Comparison of ENCODE assay signal across 16 mouse cellular contexts in the genomic region with DNA sequence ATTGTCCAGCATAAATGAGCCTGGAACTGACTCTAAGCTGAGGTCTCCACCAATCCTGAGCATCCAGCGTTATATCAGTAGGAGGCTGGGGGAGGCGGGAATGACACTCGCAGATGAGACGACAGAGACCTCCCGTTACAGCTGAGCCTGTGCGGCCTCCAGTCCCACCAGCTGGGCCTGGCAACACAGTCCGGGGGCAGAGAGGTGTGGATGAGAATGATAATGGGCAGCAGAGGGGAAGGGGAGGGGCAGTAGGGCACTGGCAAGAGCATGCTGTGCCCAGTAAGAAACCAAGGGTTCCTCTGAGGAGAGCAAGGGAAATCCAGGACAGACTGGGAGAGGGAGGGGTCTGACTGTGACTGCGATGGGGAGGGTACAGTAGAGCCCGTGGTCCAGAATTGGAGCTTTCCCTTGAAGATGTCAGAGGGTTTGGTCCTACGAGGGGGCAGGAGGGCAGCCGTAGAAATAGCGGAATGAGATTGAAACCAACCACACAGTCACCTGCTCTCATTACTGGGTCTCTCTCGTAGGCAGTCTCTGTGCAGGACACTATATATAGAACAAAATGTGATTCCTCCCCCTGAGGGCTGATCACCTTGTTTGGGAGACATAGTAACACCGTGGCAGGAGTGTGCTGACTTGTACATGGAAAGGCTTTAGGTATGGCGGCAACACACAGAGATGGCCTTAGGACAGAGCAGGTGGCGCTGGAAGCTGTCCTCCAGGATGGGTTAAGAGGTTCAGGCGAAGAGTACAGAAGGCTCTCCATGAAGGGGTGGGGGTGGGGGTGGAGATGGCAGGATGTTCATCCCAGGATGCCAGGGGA. TPM values are rescaled to one million over a fixed set of nuclear protein-coding genes. Genes with fewer than 3 reads are reported as not detected.
DNase-seq lines count a peak whose midpoint lies in the region; ATAC-seq lines count a peak whose summit lies in the region.
"Had no signal": no experiment of that assay in that cellular context is flagged by ENCODE, and none has a peak within 500 bp of the region (broad histone marks: within the 10 kb centered on the region; RNA-seq: fewer than 3 reads in every experiment).

No protein-coding gene starts in this region.

- H3K4me3 ChIP-seq in midbrain, embryonic 11.5 days (ENCODE audit: low read depth, low read length): no peak overlapping the region
- H3K4me3 ChIP-seq in midbrain, embryonic 15.5 days: no peak overlapping the region
- H3K4me3 ChIP-seq in hindbrain, embryonic 11.5 days (ENCODE audit: low read depth, low read length): no peak overlapping the region
- no peak overlapping the region for H3K4me3 ChIP-seq in neural tube, embryonic 13.5 days
- H3K4me3 ChIP-seq: kidney, embryonic 15.5 days; limb, embryonic 12.5 days had no signal

- WGBS in midbrain, embryonic 11.5 days: 57% methylated on average over 17 of the region's 17 CpGs
- 33% methylated on average over 17 of the region's 17 CpGs for WGBS in midbrain, embryonic 15.5 days
- 53% methylated on average over 17 of the region's 17 CpGs for WGBS in hindbrain, embryonic 11.5 days
- WGBS in neural tube, embryonic 13.5 days: 38% methylated on average over 17 of the region's 17 CpGs

- intact Hi-C loops in gastrocnemius, postnatal 14 days (cut with DNase I; ENCODE audit: low total_unique reads): loop anchor here (5.0 to 10.0 kb wide), 3 partner anchors 88 to 315 kb away; partner anchors contain the start of gene Cers5

- peaks cover 13% of the 10 kb centered on the region for H3K4me1 ChIP-seq in midbrain, embryonic 11.5 days (ENCODE audit: control insufficient read depth, insufficient read depth, low read length)
- H3K4me1 ChIP-seq in midbrain, embryonic 15.5 days: peaks cover 29% of the 10 kb centered on the region
- peaks cover 15% of the 10 kb centered on the region for H3K4me1 ChIP-seq in hindbrain, embryonic 11.5 days (replicated peaks; ENCODE audit: control insufficient read depth, insufficient read depth, low read length)
- H3K4me1 ChIP-seq in neural tube, embryonic 13.5 days (replicated peaks): peaks cover 62% of the 10 kb centered on the region

- peak; percentile 82 for DNase-seq in cerebellum, adult 11-12 months
- no peak for DNase-seq in midbrain, embryonic 11.5 days (ENCODE audit: low spot score, missing footprints)
- DNase-seq in hindbrain, embryonic 11.5 days (ENCODE audit: low spot score): peak; percentile 62
- DNase-seq in embryo, embryonic 9.5 days (ENCODE audit: extremely low spot score): no peak
- no peak for DNase-seq in gastrocnemius, postnatal 14 days
- DNase-seq: embryo, embryonic 11 days; lung, embryonic 14.5 days; thymus, adult 2 months had no signal

- H3K9ac ChIP-seq in midbrain, embryonic 11.5 days (ENCODE audit: low read length): 0 out of 2 replicates have a peak overlapping the region, but pooled peaks have one; percentile 25
- no peak overlapping the region for H3K9ac ChIP-seq in midbrain, embryonic 15.5 days
- no peak overlapping the region for H3K9ac ChIP-seq in hindbrain, embryonic 11.5 days (ENCODE audit: low read depth, low read length)
- H3K9ac ChIP-seq in neural tube, embryonic 13.5 days: no peak overlapping the region
- H3K9ac ChIP-seq: kidney, embryonic 15.5 days; limb, embryonic 12.5 days; lung, embryonic 14.5 days had no signal

- no peaks in the 10 kb centered on the region for H3K36me3 ChIP-seq in midbrain, embryonic 11.5 days (ENCODE audit: control insufficient read depth, insufficient read depth, low read length)
- no peaks in the 10 kb centered on the region for H3K36me3 ChIP-seq in midbrain, embryonic 15.5 days (replicated peaks)
- no peaks in the 10 kb centered on the region for H3K36me3 ChIP-seq in hindbrain, embryonic 11.5 days (ENCODE audit: control insufficient read depth, insufficient read depth, low read length)
- no peaks in the 10 kb centered on the region for H3K36me3 ChIP-seq in neural tube, embryonic 13.5 days
- H3K36me3 ChIP-seq: kidney, embryonic 15.5 days; limb, embryonic 12.5 days had no signal

- no peak overlapping the region for H3K4me2 ChIP-seq in midbrain, embryonic 11.5 days
- H3K4me2 ChIP-seq in midbrain, embryonic 15.5 days: no peak overlapping the region
- H3K4me2 ChIP-seq in hindbrain, embryonic 11.5 days (replicated peaks; ENCODE audit: low read depth, low read length): no peak overlapping the region
- no peak overlapping the region; the same call in 1 of the 2 replicates for H3K4me2 ChIP-seq in neural tube, embryonic 13.5 days
- H3K4me2 ChIP-seq: kidney, embryonic 15.5 days; limb, embryonic 12.5 days; lung, embryonic 14.5 days had no signal

- peaks cover 10% of the 10 kb centered on the region for H3K27me3 ChIP-seq in midbrain, embryonic 11.5 days (ENCODE audit: control insufficient read depth, insufficient read depth, low read length)
- peaks cover 20% of the 10 kb centered on the region for H3K27me3 ChIP-seq in midbrain, embryonic 15.5 days (replicated peaks)
- H3K27me3 ChIP-seq in hindbrain, embryonic 11.5 days (ENCODE audit: control insufficient read depth, insufficient read depth, low read length): peaks cover 11% of the 10 kb centered on the region
- peaks cover 17% of the 10 kb centered on the region for H3K27me3 ChIP-seq in neural tube, embryonic 13.5 days

- no peaks in the 10 kb centered on the region for H3K9me3 ChIP-seq in midbrain, embryonic 11.5 days (ENCODE audit: control insufficient read depth, low read length)
- no peaks in the 10 kb centered on the region for H3K9me3 ChIP-seq in midbrain, embryonic 15.5 days
- no peaks in the 10 kb centered on the region for H3K9me3 ChIP-seq in hindbrain, embryonic 11.5 days (ENCODE audit: control insufficient read depth, low read length)
- H3K9me3 ChIP-seq in neural tube, embryonic 13.5 days: no peaks in the 10 kb centered on the region
- H3K9me3 ChIP-seq: kidney, embryonic 15.5 days; limb, embryonic 12.5 days had no signal

- ATAC-seq in cerebellum, adult (ENCODE audit: insufficient number of reproducible peaks, low FRiP score, low TSS enrichment): no peak
- ATAC-seq in midbrain, embryonic 11.5 days (ENCODE audit: low FRiP score): peak; percentile 39
- ATAC-seq in midbrain, embryonic 15.5 days (replicated peaks): no peak
- ATAC-seq in hindbrain, embryonic 11.5 days (ENCODE audit: low FRiP score): peak; percentile 50; the same call in 1 of the 2 replicates
- ATAC-seq in neural tube, embryonic 13.5 days (ENCODE audit: low read depth): peak; percentile 19; the same call in 1 of the 2 replicates

- H3K27ac ChIP-seq in midbrain, embryonic 11.5 days (ENCODE audit: low read depth, low read length): no peak overlapping the region
- no peak overlapping the region for H3K27ac ChIP-seq in midbrain, embryonic 15.5 days
- H3K27ac ChIP-seq in hindbrain, embryonic 11.5 days (ENCODE audit: low read depth, low read length): peak overlapping the region; percentile 71
- peak overlapping the region; percentile 87 for H3K27ac ChIP-seq in neural tube, embryonic 13.5 days (replicated peaks)
- H3K27ac ChIP-seq: kidney, embryonic 15.5 days; limb, embryonic 12.5 days had no signal

RNA-seq across cellular contexts. Expression of gene Aqp6, which starts 1.7 kb away (rescaled TPM):
- 0.11 and 0.22 TPM in 2 replicates for polyA plus RNA-seq in midbrain, embryonic 11.5 days (2014; fragmentation: Nextera tagmentation; extraction: Ambion mirVana)
- polyA plus RNA-seq in midbrain, embryonic 15.5 days (2015; fragmentation: Nextera tagmentation; extraction: Ambion mirVana): 0.41 and 0.49 TPM in 2 replicates
- polyA plus RNA-seq in hindbrain, embryonic 11.5 days (2014; fragmentation: Nextera tagmentation; extraction: Ambion mirVana): 1.0 and 1.7 TPM in 2 replicates
- 3.5 and 3.6 TPM in 2 replicates for polyA plus RNA-seq in neural tube, embryonic 13.5 days (2015; fragmentation: Nextera tagmentation; extraction: Ambion mirVana)
- not detected for total RNA-seq in gastrocnemius, postnatal 14 days (2021)
- polyA plus RNA-seq: kidney, embryonic 15.5 days; limb, embryonic 12.5 days; lung, embryonic 14.5 days; spleen, adult 2 months had no signal

RNA-seq across cellular contexts. Expression of gene Aqp5, which starts 8.9 kb away (rescaled TPM):
- polyA plus RNA-seq in midbrain, embryonic 11.5 days (2014; fragmentation: Nextera tagmentation; extraction: Ambion mirVana): 0.37 and 0.38 TPM in 2 replicates
- polyA plus RNA-seq in midbrain, embryonic 15.5 days (2015; fragmentation: Nextera tagmentation; extraction: Ambion mirVana): 1.3 and 1.4 TPM in 2 replicates
- polyA plus RNA-seq in hindbrain, embryonic 11.5 days (2014; fragmentation: Nextera tagmentation; extraction: Ambion mirVana): 0.28 and 0.36 TPM in 2 replicates
- polyA plus RNA-seq in neural tube, embryonic 13.5 days (2015; fragmentation: Nextera tagmentation; extraction: Ambion mirVana): 1.9 and 2.3 TPM in 2 replicates
- total RNA-seq in gastrocnemius, postnatal 14 days (2021): not detected
- total RNA-seq: layer of hippocampus, postnatal 14 days had no signal
- polyA plus RNA-seq: limb, embryonic 12.5 days had no signal

RNA-seq across cellular contexts. Expression of gene Aqp2, which starts 20.6 kb away (rescaled TPM):
- not detected in 2 replicates for polyA plus RNA-seq in midbrain, embryonic 11.5 days (2014; fragmentation: Nextera tagmentation; extraction: Ambion mirVana)
- not detected in 2 replicates for polyA plus RNA-seq in midbrain, embryonic 15.5 days (2015; fragmentation: Nextera tagmentation; extraction: Ambion mirVana)
- not detected in 2 replicates for polyA plus RNA-seq in hindbrain, embryonic 11.5 days (2014; fragmentation: Nextera tagmentation; extraction: Ambion mirVana)
- not detected in 2 replicates for polyA plus RNA-seq in neural tube, embryonic 13.5 days (2015; fragmentation: Nextera tagmentation; extraction: Ambion mirVana)
- not detected for total RNA-seq in gastrocnemius, postnatal 14 days (2021)
- total RNA-seq: ES-E14; layer of hippocampus, postnatal 14 days had no signal
- polyA plus RNA-seq: limb, embryonic 12.5 days; lung, embryonic 14.5 days had no signal

RNA-seq across cellular contexts. Expression of gene Racgap1, which starts 52.0 kb away (rescaled TPM):
- polyA plus RNA-seq in midbrain, embryonic 11.5 days (2014; fragmentation: Nextera tagmentation; extraction: Ambion mirVana): 214 and 230 TPM in 2 replicates
- 49.0 and 56.9 TPM in 2 replicates for polyA plus RNA-seq in midbrain, embryonic 15.5 days (2015; fragmentation: Nextera tagmentation; extraction: Ambion mirVana)
- polyA plus RNA-seq in hindbrain, embryonic 11.5 days (2014; fragmentation: Nextera tagmentation; extraction: Ambion mirVana): 161 and 202 TPM in 2 replicates
- polyA plus RNA-seq in neural tube, embryonic 13.5 days (2015; fragmentation: Nextera tagmentation; extraction: Ambion mirVana): 130 and 133 TPM in 2 replicates
- total RNA-seq in gastrocnemius, postnatal 14 days (2021): 1 to 10 TPM; 7.5 to 8.7 TPM

Comparison
In these comparisons a context has a peak if more than half of its experiments do, and no peak if none do; other contexts are left out.
1. ATAC-seq: peak in midbrain, embryonic 11.5 days (single experiment), hindbrain, embryonic 11.5 days (single experiment) and neural tube, embryonic 13.5 days (single experiment); none in cerebellum, adult (single experiment) and midbrain, embryonic 15.5 days (single experiment).
2. DNase-seq: peak in cerebellum, adult 11-12 months (single experiment) and hindbrain, embryonic 11.5 days (single experiment); none in midbrain, embryonic 11.5 days (single experiment), embryo, embryonic 9.5 days (single experiment) and gastrocnemius, postnatal 14 days (single experiment).
3. H3K27ac ChIP-seq: peak in hindbrain, embryonic 11.5 days (single experiment) and neural tube, embryonic 13.5 days (single experiment); none in midbrain, embryonic 11.5 days (single experiment) and midbrain, embryonic 15.5 days (single experiment).